Comparison of ENCODE assay signal across 15 mouse cellular contexts in the genomic region with DNA sequence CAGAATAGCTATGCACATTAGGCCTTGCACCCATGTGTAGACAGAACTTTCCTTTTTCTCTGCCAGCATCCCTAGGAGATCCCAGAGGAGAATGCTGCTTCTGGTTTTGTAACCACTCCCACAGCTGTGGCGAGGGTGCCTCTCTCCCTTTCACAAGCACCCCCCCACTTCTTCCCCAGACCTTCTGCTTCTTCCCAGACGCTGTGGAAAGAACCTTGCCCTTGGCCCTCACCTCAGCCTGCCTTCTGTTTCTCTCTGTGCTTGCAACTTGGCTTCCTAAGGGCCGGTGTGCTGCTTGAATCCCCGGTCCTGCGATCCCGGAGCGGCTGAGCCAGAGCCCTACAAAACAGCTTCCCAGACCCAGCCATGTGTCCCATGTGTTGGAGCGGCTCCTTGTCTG. TPM values are rescaled to one million over a fixed set of nuclear protein-coding genes. Genes with fewer than 3 reads are reported as not detected.
DNase-seq lines count a peak whose midpoint lies in the region; ATAC-seq and TF ChIP-seq lines count a peak whose summit lies in the region.
"Had no signal": no experiment of that assay in that cellular context is flagged by ENCODE, and none has a peak within 500 bp of the region (broad histone marks: within the 10 kb centered on the region; RNA-seq: fewer than 3 reads in every experiment).

No protein-coding gene starts in this region.

- no peaks in the 10 kb centered on the region for H3K36me3 ChIP-seq in kidney, adult 2 months (ENCODE audit: control insufficient read depth, insufficient read depth, low read length)
- no peaks in the 10 kb centered on the region for H3K36me3 ChIP-seq in kidney, embryonic 14.5 days (ENCODE audit: control insufficient read depth, insufficient read depth, low read length)
- no peaks in the 10 kb centered on the region for H3K36me3 ChIP-seq in E14TG2a.4 (ENCODE audit: insufficient read depth, low read length)
- H3K36me3 ChIP-seq in embryonic facial prominence, embryonic 10.5 days (replicated peaks) = no peaks in the 10 kb centered on the region
- no peaks in the 10 kb centered on the region for H3K36me3 ChIP-seq in macrophage (ENCODE audit: inconsistent target)
- H3K36me3 ChIP-seq in forebrain, embryonic 11.5 days (ENCODE audit: control insufficient read depth, insufficient read depth, low read length) = no peaks in the 10 kb centered on the region
- H3K36me3 ChIP-seq: embryonic facial prominence, embryonic 15.5 days had no signal

- H3K4me3 ChIP-seq in kidney, adult 2 months (ENCODE audit: insufficient read depth, low read depth, low read length) = no peak overlapping the region
- H3K4me3 ChIP-seq in kidney, embryonic 14.5 days (ENCODE audit: low read length) = no peak overlapping the region
- H3K4me3 ChIP-seq in E14TG2a.4 (replicated peaks; ENCODE audit: low read length) (0 out of 2 replicates have a peak overlapping the region, but pooled peaks have one; percentile 20), macrophage (ENCODE audit: inconsistent target) (no peak overlapping the region)
- no peak overlapping the region; the same call in 1 of the 2 replicates for H3K4me3 ChIP-seq in embryonic facial prominence, embryonic 10.5 days
- no peak overlapping the region for H3K4me3 ChIP-seq in forebrain, embryonic 11.5 days (ENCODE audit: low read depth, low read length)
- H3K4me3 ChIP-seq: embryonic facial prominence, embryonic 15.5 days; myocyte had no signal

- 78% methylated on average over 8 of the region's 8 CpGs for WGBS in kidney, adult 2 months
- 86% methylated on average over 8 of the region's 8 CpGs for WGBS in kidney, embryonic 14.5 days
- WGBS in embryonic facial prominence, embryonic 10.5 days = 86% methylated on average over 8 of the region's 8 CpGs
- 32% methylated on average over 8 of the region's 8 CpGs for WGBS in macrophage (ENCODE audit: missing documents)
- WGBS in forebrain, embryonic 11.5 days = 86% methylated on average over 8 of the region's 8 CpGs

- H3K79me2 ChIP-seq in macrophage (ENCODE audit: inconsistent target) = peaks cover 41% of the 10 kb centered on the region

- no peaks in the 10 kb centered on the region for H3K4me1 ChIP-seq in kidney, adult 2 months (ENCODE audit: control insufficient read depth, insufficient read depth, low read length)
- peaks cover 18% of the 10 kb centered on the region; the same call in 1 of the 2 replicates for H3K4me1 ChIP-seq in kidney, embryonic 14.5 days (ENCODE audit: control insufficient read depth, insufficient read depth, low read length)
- H3K4me1 ChIP-seq in E14TG2a.4 (replicated peaks; ENCODE audit: low read depth, low read length) = peaks cover 70% of the 10 kb centered on the region
- H3K4me1 ChIP-seq in embryonic facial prominence, embryonic 10.5 days = peaks cover 31% of the 10 kb centered on the region
- H3K4me1 ChIP-seq in forebrain, embryonic 11.5 days (replicated peaks; ENCODE audit: control insufficient read depth, insufficient read depth, low read length) = no peaks in the 10 kb centered on the region

- no peak for ATAC-seq in kidney, embryonic 14.5 days (ENCODE audit: low FRiP score, low TSS enrichment)
- no peak for ATAC-seq in forebrain, embryonic 11.5 days (replicated peaks; ENCODE audit: low FRiP score)

- no peak for DNase-seq in kidney, adult 2 months
- DNase-seq in embryonic facial prominence, embryonic 10.5 days (ENCODE audit: low spot score) = no peak
- no peak for DNase-seq in forebrain, embryonic 11.5 days (ENCODE audit: low spot score)
- DNase-seq in neural tube, embryonic 10.5 days (ENCODE audit: extremely low spot score, low spot score) = no peak
- DNase-seq in frontal cortex, postnatal 10 days (ENCODE audit: low spot score in 2 of 2) = no peak
- DNase-seq: cerebellum, adult 11 months; kidney, adult 8-10 months; left cerebral cortex, postnatal 4 days; right cerebral cortex, postnatal 14 days had no signal

- no peak for TF ChIP-seq POLR2A in kidney, adult 2 months (IDR thresholded peaks at IDR 0.05; ENCODE audit: low read depth, low read length)

- no peaks in the 10 kb centered on the region for H3K9me3 ChIP-seq in kidney, embryonic 14.5 days (ENCODE audit: control insufficient read depth, low read length)
- peaks cover 4% of the 10 kb centered on the region for H3K9me3 ChIP-seq in E14TG2a.4 (ENCODE audit: low read length)
- H3K9me3 ChIP-seq in embryonic facial prominence, embryonic 10.5 days = no peaks in the 10 kb centered on the region
- H3K9me3 ChIP-seq in forebrain, embryonic 11.5 days (ENCODE audit: control insufficient read depth, low read length) = no peaks in the 10 kb centered on the region
- H3K9me3 ChIP-seq: embryonic facial prominence, embryonic 15.5 days had no signal

- no peaks in the 10 kb centered on the region for H3K27me3 ChIP-seq in kidney, adult 2 months (replicated peaks; ENCODE audit: control insufficient read depth, insufficient read depth, low read length)
- no peaks in the 10 kb centered on the region for H3K27me3 ChIP-seq in kidney, embryonic 14.5 days (ENCODE audit: control insufficient read depth, insufficient read depth, low read length)
- H3K27me3 ChIP-seq in E14TG2a.4 (ENCODE audit: insufficient read depth, low read length) = no peaks in the 10 kb centered on the region
- no peaks in the 10 kb centered on the region for H3K27me3 ChIP-seq in embryonic facial prominence, embryonic 10.5 days (replicated peaks; ENCODE audit: low read depth, poor library complexity, severe bottlenecking)
- no peaks in the 10 kb centered on the region for H3K27me3 ChIP-seq in forebrain, embryonic 11.5 days (ENCODE audit: control insufficient read depth, insufficient read depth, low read length)
- H3K27me3 ChIP-seq: embryonic facial prominence, embryonic 15.5 days had no signal

- H3K9ac ChIP-seq in kidney, embryonic 14.5 days (ENCODE audit: low read depth, low read length) = no peak overlapping the region; the same call in 1 of the 2 replicates
- no peak overlapping the region for H3K9ac ChIP-seq in forebrain, embryonic 11.5 days (ENCODE audit: low read length)
- H3K9ac ChIP-seq: embryonic facial prominence, embryonic 15.5 days had no signal

- 0 out of 2 replicates have a peak overlapping the region, but pooled peaks have one; percentile 0 for H3K27ac ChIP-seq in kidney, adult 2 months (ENCODE audit: insufficient read depth, low read depth, low read length)
- no peak overlapping the region for H3K27ac ChIP-seq in kidney, embryonic 14.5 days (ENCODE audit: low read depth, low read length)
- H3K27ac ChIP-seq in embryonic facial prominence, embryonic 10.5 days (replicated peaks) = peak overlapping the region; percentile 52
- H3K27ac ChIP-seq in macrophage = peak overlapping the region; percentile 99
- H3K27ac ChIP-seq in forebrain, embryonic 11.5 days (ENCODE audit: low read depth, low read length) = no peak overlapping the region
- H3K27ac ChIP-seq: embryonic facial prominence, embryonic 15.5 days had no signal

- TF ChIP-seq CTCF in kidney, adult 2 months (conservative IDR thresholded peaks at IDR 0.05; ENCODE audit: insufficient read depth, insufficient read length, low read depth, low read length) = no peak
- TF ChIP-seq CTCF in E14TG2a.4 (conservative IDR thresholded peaks at IDR 0.05; ENCODE audit: low read length) = no peak

- H3K4me2 ChIP-seq in kidney, embryonic 14.5 days (replicated peaks; ENCODE audit: low read depth, low read length) = no peak overlapping the region
- no peak overlapping the region for H3K4me2 ChIP-seq in forebrain, embryonic 11.5 days (ENCODE audit: low read depth, low read length, severe bottlenecking)
- H3K4me2 ChIP-seq: embryonic facial prominence, embryonic 15.5 days had no signal

RNA-seq across cellular contexts. Expression of a gene that starts 9.3 kb away (rescaled TPM):
- polyA plus RNA-seq in kidney, adult 2 months (2012; rRNA removed) = 3.1 and 4.2 TPM in 2 replicates
- 3.0 and 4.2 TPM in 2 replicates for polyA plus RNA-seq in kidney, embryonic 14.5 days (2014; fragmentation: Nextera tagmentation; extraction: Ambion mirVana)
- polyA plus RNA-seq in embryonic facial prominence, embryonic 10.5 days (2016; fragmentation: Nextera tagmentation; extraction: Ambion mirVana) = 4.0 and 7.0 TPM in 2 replicates
- total RNA-seq in macrophage (2018; cell fraction: chromatin; rRNA removed) = 100 to 1,000 TPM in 17 of 26 experiments, 10 to 100 TPM in 9; 37.2 to 460 (median 156) TPM
- total RNA-seq in macrophage (2018; cell fraction: cytosol; rRNA removed) = 10 to 100 TPM in 2 of 26 experiments, 1 to 10 TPM in 15, under 1 TPM in 9; 0.56 to 16.9 (median 1.2) TPM
- total RNA-seq in macrophage (2018; cell fraction: nucleus; rRNA removed) = 100 to 1,000 TPM in 4 of 26 experiments, 10 to 100 TPM in 22; 16.3 to 153 (median 46.3) TPM
- 0.82 to 1.7 TPM (median 1.6 TPM) in 3 replicates for polyA plus RNA-seq in macrophage (2018)
- 18.8 and 19.9 TPM in 2 replicates for polyA plus RNA-seq in forebrain, embryonic 11.5 days (2014; fragmentation: Nextera tagmentation; extraction: Ambion mirVana)

RNA-seq across cellular contexts. Expression of a gene that starts 13.7 kb away (rescaled TPM):
- polyA plus RNA-seq in kidney, adult 2 months (2012; rRNA removed) = 96.9 and 135 TPM in 2 replicates
- 188 and 200 TPM in 2 replicates for polyA plus RNA-seq in kidney, embryonic 14.5 days (2014; fragmentation: Nextera tagmentation; extraction: Ambion mirVana)
- polyA plus RNA-seq in embryonic facial prominence, embryonic 10.5 days (2016; fragmentation: Nextera tagmentation; extraction: Ambion mirVana) = 184 and 185 TPM in 2 replicates
- total RNA-seq in macrophage (2018; cell fraction: chromatin; rRNA removed) = 10 to 100 TPM in 14 of 26 experiments, 1 to 10 TPM in 12; 2.1 to 21.4 (median 10.3) TPM
- 100 to 1,000 TPM in 5 of 26 experiments, 10 to 100 TPM in 21; 65.1 to 109 (median 81.3) TPM for total RNA-seq in macrophage (2018; cell fraction: cytosol; rRNA removed)
- total RNA-seq in macrophage (2018; cell fraction: nucleus; rRNA removed) = 10 to 100 TPM in 25 of 26 experiments, 1 to 10 TPM in 1; 9.1 to 39.1 (median 27.6) TPM
- 69.4 to 113 TPM (median 85.3 TPM) in 3 replicates for polyA plus RNA-seq in macrophage (2018)
- polyA plus RNA-seq in forebrain, embryonic 11.5 days (2014; fragmentation: Nextera tagmentation; extraction: Ambion mirVana) = 132 and 133 TPM in 2 replicates

RNA-seq across cellular contexts. Expression of a gene that starts 42.4 kb away (rescaled TPM):
- polyA plus RNA-seq in kidney, adult 2 months (2012; rRNA removed) = 0.05 TPM in 1 of 2 replicates, not detected in the other
- polyA plus RNA-seq in kidney, embryonic 14.5 days (2014; fragmentation: Nextera tagmentation; extraction: Ambion mirVana) = 0.41 TPM in 1 of 2 replicates, not detected in the other
- 5.2 and 6.3 TPM in 2 replicates for polyA plus RNA-seq in embryonic facial prominence, embryonic 10.5 days (2016; fragmentation: Nextera tagmentation; extraction: Ambion mirVana)
- under 1 TPM in 1 of 26 experiments, not detected in 25; 0.29 TPM for total RNA-seq in macrophage (2018; cell fraction: chromatin; rRNA removed)
- 1 to 10 TPM in 2 of 26 experiments, under 1 TPM in 20, not detected in 4; 0.07 to 1.3 (median 0.37) TPM for total RNA-seq in macrophage (2018; cell fraction: cytosol; rRNA removed)
- 1 to 10 TPM in 2 of 26 experiments, under 1 TPM in 10, not detected in 14; 0.18 to 2.7 (median 0.68) TPM for total RNA-seq in macrophage (2018; cell fraction: nucleus; rRNA removed)
- polyA plus RNA-seq in macrophage (2018) = 0.19 to 2.7 TPM (median 1.0 TPM) in 3 replicates
- polyA plus RNA-seq in forebrain, embryonic 11.5 days (2014; fragmentation: Nextera tagmentation; extraction: Ambion mirVana) = 3.6 and 3.9 TPM in 2 replicates
- total RNA-seq: gastrocnemius, postnatal 25 days had no signal
- polyA plus RNA-seq: myocyte had no signal

Comparison
In these comparisons a context has a peak if more than half of its experiments do, and no peak if none do; other contexts are left out.
1. H3K27ac ChIP-seq: peak in kidney, adult 2 months (single experiment), embryonic facial prominence, embryonic 10.5 days (single experiment) and macrophage (single experiment); none in kidney, embryonic 14.5 days (single experiment) and forebrain, embryonic 11.5 days (single experiment).